Mouse (Mus musculus) embryonic fibroblast, embryonic 13.5 days (primary cell): ENCODE measurements around the gene Pfdn6. TPM values are rescaled to one million over a fixed set of nuclear protein-coding genes. Genes with fewer than 3 reads are reported as not detected.

Experiments used
- H3K27ac ChIP-seq: 2 replicates; pipeline ENCODE4 v1.5.1; 2012; ENCODE audit warnings: low read length, control low read depth, inconsistent platforms; ENCODE audit not compliant: insufficient read depth
- H3K4me1 ChIP-seq: 2 replicates; pipeline ENCODE4 v1.6.1; 2011; ENCODE audit warnings: low read length; ENCODE audit not compliant: control insufficient read depth, insufficient read depth
- H3K4me3 ChIP-seq: 2 replicates; pipeline ENCODE4 v1.5.1; 2011; ENCODE audit warnings: mild to moderate bottlenecking, control low read depth, low read length; ENCODE audit not compliant: insufficient read depth
- CTCF ChIP-seq: IDR thresholded peaks from 2 replicates; pipeline ENCODE4 v1.5.1; 2011; ENCODE audit warnings: mild to moderate bottlenecking, control low read depth, low read length, moderate library complexity, borderline replicate concordance; ENCODE audit not compliant: insufficient read depth
- POLR2A ChIP-seq: IDR thresholded peaks from 2 replicates; pipeline ENCODE4 v1.6.1; 2011; ENCODE audit warnings: low read depth, mild to moderate bottlenecking, control low read depth, low read length, moderate library complexity
- polyA plus RNA-seq: library from polyadenylated mRNA; stranded (reverse); fragments of >200 nt; gene quantifications from 2 replicates; pipeline ENCODE4 v1.2.4, GENCODE M21; 2011; ENCODE audit warnings: low read depth; ENCODE audit not compliant: missing spikeins, insufficient read length

Pfdn6 gene
- polyA plus RNA-seq, 1 experiment: 80.7 TPM

DNA sequence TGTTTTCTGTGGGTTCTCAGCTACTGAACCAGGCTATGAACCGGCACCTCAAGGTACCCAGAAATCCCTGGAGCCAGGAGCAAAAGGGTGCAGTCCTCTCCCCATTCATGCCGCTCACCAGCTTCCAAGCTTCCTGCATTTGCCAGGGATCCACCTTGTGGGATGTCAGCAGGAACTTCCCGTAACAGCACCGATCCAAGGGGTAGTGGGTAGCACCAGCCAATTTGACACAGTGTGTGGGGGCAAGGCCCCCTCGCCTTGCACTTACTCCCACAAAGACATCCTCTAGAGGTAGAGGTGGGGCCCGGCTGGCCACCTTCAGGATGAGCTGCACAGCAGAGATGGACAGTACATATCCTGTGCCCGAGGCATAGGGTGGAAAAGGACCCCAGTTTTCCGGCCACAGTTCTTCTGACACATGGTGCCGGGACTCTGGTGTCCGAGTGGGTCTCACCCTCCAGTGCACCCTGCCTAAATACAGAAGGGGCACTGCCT, 10.0 kb upstream of the Pfdn6 start:
- H3K4me3 ChIP-seq: no peak overlapping the region
- peaks cover 8% of the 10 kb centered on the region for H3K4me1 ChIP-seq
- TF ChIP-seq POLR2A (peak; percentile 45), CTCF (no peak)
- 0 out of 2 replicates have a peak overlapping the region, but pooled peaks have one; percentile 38 for H3K27ac ChIP-seq

DNA sequence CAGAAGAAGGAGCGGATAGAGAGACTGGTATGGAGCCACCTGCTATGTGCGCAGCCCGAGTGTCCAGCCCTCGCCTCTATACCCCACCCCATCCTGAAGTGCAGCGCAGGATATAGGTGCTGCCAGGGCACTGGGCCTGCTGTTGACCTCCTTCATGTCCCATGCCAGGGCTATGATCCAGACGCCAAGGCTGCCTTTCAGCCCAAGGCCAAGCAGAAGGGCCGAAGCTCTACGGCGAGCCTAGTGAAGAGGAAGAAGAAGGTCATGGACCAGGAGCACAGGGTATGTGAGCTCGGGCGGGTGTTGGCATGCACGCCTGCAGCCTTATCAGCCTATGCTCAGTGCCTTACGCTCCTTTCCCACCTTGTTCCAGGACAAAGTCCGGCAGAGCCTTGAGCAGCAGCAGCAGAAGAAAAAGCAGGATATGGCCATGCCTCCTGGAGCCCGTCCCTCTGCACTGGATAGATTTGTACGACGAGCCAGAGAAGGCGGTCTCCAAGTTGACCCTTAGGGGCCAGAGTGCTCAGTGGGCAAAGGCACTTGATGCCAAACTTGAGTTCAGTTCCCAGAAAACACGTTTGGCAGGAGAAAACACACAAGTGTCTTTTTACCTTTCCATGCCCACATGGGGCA, 8.9 kb upstream of the Pfdn6 start:
- H3K4me3 ChIP-seq: no peak overlapping the region
- peaks cover 8% of the 10 kb centered on the region for H3K4me1 ChIP-seq
- TF ChIP-seq CTCF (no peak), POLR2A (0 out of 2 replicates have a peak, but pooled peaks have one; percentile 18)
- H3K27ac ChIP-seq: no peak overlapping the region

DNA sequence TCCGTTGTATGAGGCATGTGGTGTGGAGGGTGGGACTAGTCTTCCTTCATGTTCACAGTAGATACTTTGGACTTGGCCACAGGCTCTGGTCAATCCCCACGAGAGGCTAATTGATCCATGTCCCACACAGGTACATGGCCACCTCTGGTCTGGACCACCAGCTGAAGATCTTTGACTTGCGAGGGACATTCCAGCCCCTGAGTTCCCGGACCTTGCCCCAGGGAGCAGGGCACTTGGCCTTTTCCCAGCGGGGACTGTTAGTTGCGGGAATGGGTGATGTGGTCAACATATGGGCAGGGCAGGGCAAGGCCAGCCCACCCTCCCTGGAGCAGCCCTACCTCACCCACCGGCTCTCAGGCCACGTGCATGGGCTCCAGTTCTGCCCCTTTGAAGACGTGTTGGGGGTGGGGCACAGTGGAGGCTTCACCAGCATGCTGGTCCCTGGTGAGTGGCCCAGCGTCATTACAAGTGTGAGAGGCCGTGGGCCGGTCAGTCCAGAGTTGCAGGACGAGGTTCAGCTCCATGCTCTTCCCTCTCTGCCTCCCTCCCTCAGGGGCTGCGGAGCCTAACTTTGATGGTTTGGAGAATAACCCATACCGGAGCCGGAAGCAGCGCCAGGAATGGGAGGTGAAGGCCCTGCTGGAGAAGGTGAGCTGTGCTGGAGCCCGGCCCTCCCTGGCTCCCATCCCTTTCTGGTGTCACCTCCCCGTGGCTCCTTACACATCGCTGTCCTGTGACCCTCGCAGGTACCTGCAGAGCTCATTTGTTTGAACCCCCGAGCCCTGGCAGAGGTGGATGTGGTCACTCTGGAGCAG, 8.2 kb upstream of the Pfdn6 start:
- Histone ChIP-seq H3K27ac (no peak overlapping the region), H3K4me3 (no peak overlapping the region), H3K4me1 (peaks cover 7% of the 10 kb centered on the region)
- no peak for TF ChIP-seq POLR2A
- TF ChIP-seq CTCF: no peak

DNA sequence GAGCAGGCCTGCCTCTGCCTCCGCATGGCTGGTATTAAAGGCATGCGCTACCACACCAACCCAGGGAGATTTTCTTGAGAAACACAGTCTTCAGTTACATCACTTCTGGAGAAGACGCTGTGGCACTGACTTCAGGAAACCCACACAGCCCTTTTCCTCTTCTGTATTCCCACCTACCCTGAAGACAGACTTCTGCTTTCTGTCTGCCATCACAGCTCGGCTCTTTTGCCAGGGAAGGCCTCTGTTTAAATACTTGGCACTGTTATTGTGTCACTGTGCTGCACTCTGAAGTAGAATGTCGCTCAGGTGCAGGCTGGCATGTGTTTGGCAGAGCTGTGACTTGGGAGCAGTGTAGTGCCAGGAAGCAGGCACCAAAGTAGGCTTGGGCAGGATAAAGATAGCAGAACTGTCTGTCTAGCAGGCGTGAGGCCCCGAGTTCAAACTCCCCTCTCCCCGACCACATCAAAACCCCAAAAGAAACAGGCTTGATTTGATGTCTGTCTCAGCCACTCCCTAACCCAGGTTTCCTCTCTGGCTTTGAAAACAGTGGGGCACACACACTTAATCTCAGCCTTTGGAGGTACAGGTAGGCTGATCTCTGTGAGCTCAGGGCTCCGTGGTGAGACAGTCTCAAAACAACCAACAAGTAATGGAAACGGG, 7.4 kb upstream of the Pfdn6 start:
- Histone ChIP-seq H3K4me3 (no peak overlapping the region), H3K4me1 (peaks cover under 1% of the 10 kb centered on the region; the same call in 1 of the 2 replicates), H3K27ac (no peak overlapping the region)
- no peak for TF ChIP-seq CTCF
- TF ChIP-seq POLR2A: no peak

DNA sequence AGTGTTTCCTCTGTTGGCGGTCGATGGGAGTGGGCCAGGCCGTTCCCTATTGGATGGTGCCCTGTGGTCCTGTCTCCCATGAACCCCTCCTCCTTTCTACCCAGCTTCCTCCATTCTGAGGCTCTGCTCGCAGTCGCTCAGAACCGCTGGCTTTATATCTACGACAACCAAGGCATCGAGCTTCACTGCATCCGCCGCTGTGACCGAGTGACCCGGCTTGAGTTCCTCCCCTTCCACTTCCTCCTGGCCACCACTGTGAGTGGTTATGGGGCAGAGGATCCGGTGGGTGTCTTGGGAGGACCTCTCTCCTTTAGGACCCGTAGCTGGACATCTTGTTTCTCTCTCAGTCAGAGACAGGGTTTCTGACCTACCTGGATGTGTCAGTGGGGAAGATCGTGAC, 3.3 kb upstream of the Pfdn6 start:
- peaks cover 7% of the 10 kb centered on the region; the same call in 1 of the 2 replicates for H3K4me1 ChIP-seq
- no peak overlapping the region for H3K4me3 ChIP-seq
- no peak overlapping the region for H3K27ac ChIP-seq
- no peak for TF ChIP-seq CTCF
- no peak for TF ChIP-seq POLR2A

DNA sequence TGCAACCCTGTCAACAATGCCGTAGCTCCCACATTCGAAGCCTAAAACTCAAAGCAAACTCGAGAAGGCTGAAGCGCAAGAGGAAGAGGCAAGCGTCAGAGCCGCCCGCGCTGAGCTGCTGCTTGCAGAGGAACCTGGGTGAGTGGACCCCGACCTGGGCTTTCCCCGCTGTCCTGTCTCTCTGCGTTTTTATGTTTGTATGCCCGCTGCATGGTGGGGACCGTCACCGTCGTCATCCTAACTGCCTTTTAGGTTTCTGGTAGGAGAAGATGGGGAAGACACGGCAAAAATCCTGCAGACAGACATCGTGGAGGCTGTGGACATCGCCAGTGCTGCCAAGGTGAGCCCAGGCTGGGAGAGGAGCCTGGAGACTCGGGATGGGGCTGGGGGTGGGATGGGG, 1.2 kb upstream of the Pfdn6 start:
- Histone ChIP-seq H3K4me1 (peaks cover 7% of the 10 kb centered on the region; the same call in 1 of the 2 replicates), H3K27ac (no peak overlapping the region), H3K4me3 (peak overlapping the region; percentile 93)
- no peak for TF ChIP-seq CTCF
- TF ChIP-seq POLR2A: no peak

DNA sequence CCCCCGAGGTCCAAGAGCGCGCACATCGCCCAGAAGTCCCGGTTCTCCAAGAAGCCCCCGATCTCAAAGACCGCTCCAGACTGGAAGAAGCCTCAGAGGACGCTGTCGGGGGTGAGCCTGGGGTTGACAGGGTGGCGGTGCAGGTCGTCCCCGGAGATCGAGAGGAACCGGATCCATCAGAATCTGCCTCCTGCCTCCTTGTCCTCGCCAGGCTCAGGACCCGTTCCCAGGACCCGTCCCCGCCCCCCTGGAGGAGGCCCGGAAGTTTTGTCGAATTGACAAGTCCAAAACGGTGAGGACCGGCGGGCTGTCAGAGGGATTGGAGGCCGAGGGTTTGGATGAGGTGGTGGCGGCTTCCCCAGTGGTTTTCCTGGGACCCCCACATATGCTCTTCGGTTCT, 838 bp upstream of the Pfdn6 start:
- Histone ChIP-seq H3K4me3 (peak overlapping the region; percentile 93), H3K27ac (no peak overlapping the region), H3K4me1 (peaks cover 7% of the 10 kb centered on the region; the same call in 1 of the 2 replicates)
- no peak for TF ChIP-seq CTCF
- no peak for TF ChIP-seq POLR2A

DNA sequence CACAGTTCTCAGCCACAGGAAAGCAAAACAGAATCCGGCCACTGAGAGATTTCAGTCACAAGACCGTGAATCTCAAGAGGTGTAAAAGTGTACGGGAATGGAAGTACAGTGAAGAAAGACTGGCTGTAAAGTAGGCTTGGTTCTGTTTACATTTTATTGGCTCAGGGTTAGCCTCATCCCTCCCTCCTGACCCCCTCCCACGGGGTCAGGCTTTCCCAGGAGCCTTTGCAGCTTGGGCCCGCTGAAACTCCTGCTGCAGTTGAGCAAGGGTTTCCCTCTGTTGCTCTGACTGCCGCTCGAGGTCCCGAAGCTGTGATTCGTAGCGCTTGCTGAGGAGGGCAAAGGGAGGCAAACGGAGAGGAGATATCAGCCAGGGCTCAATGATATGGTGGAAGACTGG, 1.4 kb downstream of the Pfdn6 start:
- H3K4me1 ChIP-seq: peaks cover 7% of the 10 kb centered on the region; the same call in 1 of the 2 replicates

DNA sequence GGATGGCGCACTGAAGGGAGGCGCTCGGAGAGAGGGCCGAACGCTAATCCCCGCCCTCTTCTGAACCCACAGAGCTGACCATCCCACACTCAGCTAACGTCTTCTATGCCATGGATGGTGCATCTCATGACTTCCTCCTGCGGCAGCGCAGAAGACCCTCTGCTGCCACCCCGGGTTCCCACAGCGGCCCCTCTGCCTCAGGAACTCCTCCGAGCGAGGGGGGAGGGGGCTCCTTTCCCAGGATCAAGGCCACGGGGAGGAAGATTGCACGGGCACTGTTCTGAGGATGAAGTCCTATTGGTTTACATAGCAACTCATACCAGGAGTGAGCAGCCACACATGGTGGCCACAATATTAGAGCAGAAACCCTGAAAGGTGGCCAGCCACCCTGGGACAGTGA, 3.1 kb downstream of the Pfdn6 start:
- TF ChIP-seq POLR2A (no peak), CTCF (no peak)
- H3K4me3 ChIP-seq: no peak overlapping the region

More for the DNA sequence above, 1.4 kb downstream of the Pfdn6 start:
- Histone ChIP-seq H3K27ac (no peak overlapping the region), H3K4me3 (no peak overlapping the region)
- TF ChIP-seq CTCF: no peak
- no peak for TF ChIP-seq POLR2A

More for the DNA sequence above, 3.1 kb downstream of the Pfdn6 start:
- no peak overlapping the region for H3K27ac ChIP-seq
- peaks cover 7% of the 10 kb centered on the region; the same call in 1 of the 2 replicates for H3K4me1 ChIP-seq
